Mouse (Mus musculus): ENCODE measurements around the gene Tfcp2l1. TPM values are rescaled to one million over a fixed set of nuclear protein-coding genes. Genes with fewer than 3 reads are reported as not detected.

The Tfcp2l1 gene
- polyA plus RNA-seq, 1 experiment = 0.05 TPM

- H3K27me3 ChIP-seq (ENCODE audit: control insufficient read depth, insufficient read depth, low read length) = no peaks in the 10 kb centered on the region
- no peak overlapping the region for H3K4me3 ChIP-seq (ENCODE audit: extremely low read depth, insufficient read depth, insufficient read length)
- no peaks in the 10 kb centered on the region for H3K36me3 ChIP-seq (ENCODE audit: control insufficient read depth, insufficient read depth, low read length)
- no peaks in the 10 kb centered on the region for H3K4me1 ChIP-seq (ENCODE audit: control insufficient read depth, insufficient read depth, insufficient read length)
- no peak for TF ChIP-seq POLR2A (IDR thresholded peaks at IDR 0.05; ENCODE audit: low read depth, low read length)
- TF ChIP-seq CTCF (IDR thresholded peaks at IDR 0.05; ENCODE audit: extremely low read depth, insufficient read depth, insufficient read length, insufficient replicate concordance) = no peak
- 60% methylated on average over 4 of the region's 4 CpGs for WGBS
- no peak for DNase-seq (ENCODE audit: low read depth in 1 of 2, low spot score in 2 of 2)
- no peak overlapping the region for H3K27ac ChIP-seq (ENCODE audit: insufficient read depth, low read length)
These were observed 99.3 kb downstream of the Tfcp2l1 start for GRCm38 (mm10) chr1:118727075-118727474.

DNA sequence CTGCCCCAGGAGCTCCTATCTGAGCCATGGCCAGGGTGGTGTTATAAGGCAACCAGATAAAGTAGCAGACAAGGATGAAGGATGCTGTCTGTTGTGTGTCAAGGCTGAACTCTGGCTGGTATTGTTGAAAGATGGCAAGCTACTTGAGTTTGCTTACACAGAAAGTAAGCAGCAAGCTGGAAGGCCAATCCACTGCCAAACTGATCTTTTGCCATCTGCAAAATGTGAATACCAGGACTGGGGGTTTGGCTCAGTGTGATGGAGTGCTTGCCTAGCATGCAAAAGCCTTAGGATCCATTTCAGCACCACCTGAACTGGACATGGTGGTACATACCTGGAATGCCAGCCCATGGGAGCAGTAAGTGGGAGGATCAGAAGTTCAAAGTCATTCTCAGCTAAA is 101.1 kb downstream of the Tfcp2l1 start:
- no peaks in the 10 kb centered on the region for H3K4me1 ChIP-seq (ENCODE audit: control insufficient read depth, insufficient read depth, insufficient read length)
- no peak for DNase-seq (ENCODE audit: low read depth in 1 of 2, low spot score in 2 of 2)
- H3K36me3 ChIP-seq (ENCODE audit: control insufficient read depth, insufficient read depth, low read length) = no peaks in the 10 kb centered on the region
- TF ChIP-seq POLR2A (IDR thresholded peaks at IDR 0.05; ENCODE audit: low read depth, low read length) = no peak
- no peaks in the 10 kb centered on the region for H3K27me3 ChIP-seq (ENCODE audit: control insufficient read depth, insufficient read depth, low read length)
- H3K4me3 ChIP-seq (ENCODE audit: extremely low read depth, insufficient read depth, insufficient read length) = no peak overlapping the region
- H3K27ac ChIP-seq (ENCODE audit: insufficient read depth, low read length) = no peak overlapping the region

Other genes starting within 250 kb of the Tfcp2l1 start
- 14.8 and 18.0 TPM in 2 replicates for gene Clasp1, start 238.9 kb upstream of the Tfcp2l1 start, polyA plus RNA-seq (2012; rRNA removed)

All from spleen, adult 2 months (tissue).